Mouse (Mus musculus): Measurements from ENCODE around the gene Fosl2. TPM values are rescaled to one million over a fixed set of nuclear protein-coding genes. Genes with fewer than 3 reads are reported as not detected.
A peak's percentile ranks its signal among the peaks of the same experiment; 100 is the strongest.
"Not testable (repeated sequence)": the region's sequence is repeated elsewhere in the genome, so short reads cannot be mapped to it uniquely, and the experiment has no call there.

The Fosl2 gene
- total RNA-seq, 1 experiment from 2014 or later: 75.5 TPM

DNA sequence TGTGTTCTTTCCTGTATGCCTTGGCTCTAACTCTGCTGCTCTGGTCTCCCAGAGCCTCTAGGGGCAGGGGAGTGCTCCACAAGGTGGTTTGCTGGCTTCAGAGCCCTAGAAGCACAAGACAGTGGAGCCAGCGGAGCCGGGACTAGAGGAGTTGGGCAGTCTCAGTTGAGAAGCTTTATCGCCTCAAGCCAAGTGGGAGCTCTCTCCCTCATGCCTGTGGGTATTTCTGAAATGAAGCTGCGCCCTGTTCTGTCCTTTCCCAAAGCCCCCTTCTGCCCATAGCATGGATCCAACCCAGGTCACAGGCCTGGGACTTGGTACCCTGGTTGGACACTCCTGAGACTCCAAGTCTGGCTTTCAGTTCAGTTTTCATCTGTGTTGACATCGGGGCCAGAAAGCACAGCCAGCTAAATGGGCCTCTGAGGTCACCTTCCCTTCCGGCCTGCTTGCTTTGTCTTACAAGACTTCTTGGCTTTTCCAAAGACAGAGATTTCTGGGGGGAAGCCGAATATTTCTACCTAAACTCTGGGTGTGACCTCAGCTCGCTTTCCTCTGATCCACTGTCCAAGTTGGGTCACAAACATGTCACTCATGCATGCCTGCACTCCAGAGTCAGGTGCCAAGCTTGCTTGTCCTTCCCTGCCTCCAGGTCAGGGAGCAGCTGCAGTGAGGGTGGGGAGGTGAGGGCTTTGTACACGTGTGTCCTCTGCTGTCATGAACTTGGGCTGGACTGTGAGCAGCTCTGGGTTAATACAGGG, 19.5 kb downstream of the Fosl2 start:
- ATAC-seq (replicated peaks; ENCODE audit: insufficient number of reproducible peaks, low FRiP score, low TSS enrichment, poor library complexity, severe bottlenecking): no peak

DNA sequence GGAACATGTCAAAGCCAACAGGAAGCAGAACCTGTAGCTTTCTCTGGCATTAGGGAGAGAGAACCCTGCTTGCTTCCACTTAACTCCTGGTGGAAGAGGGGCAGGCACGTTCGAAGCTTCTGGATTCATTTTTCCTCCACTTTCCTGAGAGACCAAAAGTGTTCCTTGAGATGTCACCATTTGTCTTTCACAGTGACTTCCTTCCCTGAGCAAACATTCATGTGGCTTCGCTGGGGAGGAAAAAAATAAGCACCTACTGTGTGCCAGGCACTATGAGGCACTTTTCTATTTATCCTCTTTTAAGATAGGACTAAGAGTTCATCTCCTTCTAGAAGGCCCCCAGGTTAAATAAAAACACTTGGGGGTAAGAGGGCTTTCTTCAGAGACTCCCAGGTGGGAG, 20.3 kb downstream of the Fosl2 start:
- no peak for ATAC-seq (replicated peaks; ENCODE audit: insufficient number of reproducible peaks, low FRiP score, low TSS enrichment, poor library complexity, severe bottlenecking)

DNA sequence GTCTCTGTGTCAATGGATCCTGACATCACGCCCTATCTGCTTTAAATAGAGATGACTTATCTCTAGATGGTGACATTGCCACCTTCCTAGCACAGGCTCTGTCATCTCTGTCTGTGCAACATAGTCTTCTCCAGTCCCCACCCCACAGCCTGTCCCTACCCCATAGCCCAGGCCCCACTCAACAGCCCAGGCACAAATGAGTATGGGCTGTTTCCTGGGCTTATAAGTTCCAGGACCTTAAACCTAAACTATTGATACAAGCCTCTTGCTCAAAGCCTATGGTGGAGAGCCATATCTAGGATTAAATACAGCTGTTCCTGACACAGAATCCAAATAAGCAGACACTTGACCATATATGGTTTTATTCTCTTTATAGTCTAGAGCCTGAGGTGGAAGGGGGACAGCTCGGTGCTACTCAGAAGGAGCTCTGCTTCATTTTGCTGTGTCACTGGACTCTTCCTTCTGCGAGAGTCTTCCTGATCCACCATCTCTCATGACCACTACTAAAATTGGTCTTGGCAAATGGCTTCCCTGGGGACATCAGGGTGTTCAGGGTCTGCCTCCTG, 28.0 kb downstream of the Fosl2 start:
- ATAC-seq (replicated peaks; ENCODE audit: insufficient number of reproducible peaks, low FRiP score, low TSS enrichment, poor library complexity, severe bottlenecking): no peak

DNA sequence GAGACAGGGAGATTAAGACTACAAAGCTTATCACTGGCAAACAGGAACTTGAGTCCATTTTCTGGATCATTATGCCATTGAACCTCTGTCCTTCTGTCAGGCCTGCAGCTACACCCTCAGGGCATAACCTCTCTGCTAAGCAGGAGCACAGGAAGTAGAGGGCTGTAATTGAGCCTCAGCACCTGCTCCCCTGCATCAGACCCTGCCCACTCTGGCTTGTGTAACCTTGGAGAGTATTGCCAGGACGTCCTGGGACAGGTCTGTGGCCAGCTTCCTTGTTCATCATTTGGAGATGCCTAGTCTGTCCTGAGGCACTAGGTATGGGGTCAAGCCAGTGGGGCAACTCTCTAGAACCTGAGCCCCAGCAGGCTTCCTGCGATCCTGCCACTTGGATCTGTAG, 36.6 kb downstream of the Fosl2 start:
- no peak for ATAC-seq (replicated peaks; ENCODE audit: insufficient number of reproducible peaks, low FRiP score, low TSS enrichment, poor library complexity, severe bottlenecking)

DNA sequence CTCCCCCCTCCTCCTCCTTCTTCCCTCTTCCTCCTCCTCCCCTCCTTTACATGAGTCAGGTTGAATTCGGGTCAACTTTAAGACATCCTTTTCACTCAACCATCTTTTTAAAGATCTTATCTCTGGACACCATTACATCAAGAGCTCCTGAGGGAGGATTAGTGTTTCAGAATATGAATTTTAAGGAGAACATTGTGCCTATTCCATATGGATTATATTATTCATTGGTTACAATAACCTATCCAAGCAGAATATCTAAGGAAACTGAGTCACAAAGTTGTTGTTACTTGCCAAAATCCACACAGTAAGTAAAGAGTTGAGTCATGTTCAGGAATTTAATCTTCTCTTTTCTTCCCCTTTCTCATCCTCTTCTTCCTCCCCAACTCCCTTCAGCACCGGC, 41.2 kb downstream of the Fosl2 start:
- no peak for ATAC-seq (replicated peaks; ENCODE audit: insufficient number of reproducible peaks, low FRiP score, low TSS enrichment, poor library complexity, severe bottlenecking)

DNA sequence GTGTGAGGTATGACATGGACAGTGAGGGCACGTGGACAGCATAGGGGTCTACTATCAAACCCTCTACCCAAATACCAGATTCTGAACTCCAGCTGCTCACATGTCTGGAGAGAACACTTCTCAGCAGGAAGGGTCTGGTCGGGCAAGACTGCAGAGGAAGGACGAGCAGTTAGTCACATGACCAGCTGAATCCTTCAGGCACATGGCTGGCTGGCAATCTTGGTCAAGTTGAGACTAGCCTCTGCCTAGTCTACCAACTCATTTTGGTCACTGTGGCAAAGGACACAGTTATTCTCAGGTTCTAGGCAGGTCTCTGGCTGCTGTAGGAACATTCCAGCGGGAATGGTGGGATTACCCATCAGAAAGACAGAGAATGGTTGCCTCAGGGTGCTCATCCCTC, 42.1 kb downstream of the Fosl2 start:
- no peak for ATAC-seq (replicated peaks; ENCODE audit: insufficient number of reproducible peaks, low FRiP score, low TSS enrichment, poor library complexity, severe bottlenecking)

DNA sequence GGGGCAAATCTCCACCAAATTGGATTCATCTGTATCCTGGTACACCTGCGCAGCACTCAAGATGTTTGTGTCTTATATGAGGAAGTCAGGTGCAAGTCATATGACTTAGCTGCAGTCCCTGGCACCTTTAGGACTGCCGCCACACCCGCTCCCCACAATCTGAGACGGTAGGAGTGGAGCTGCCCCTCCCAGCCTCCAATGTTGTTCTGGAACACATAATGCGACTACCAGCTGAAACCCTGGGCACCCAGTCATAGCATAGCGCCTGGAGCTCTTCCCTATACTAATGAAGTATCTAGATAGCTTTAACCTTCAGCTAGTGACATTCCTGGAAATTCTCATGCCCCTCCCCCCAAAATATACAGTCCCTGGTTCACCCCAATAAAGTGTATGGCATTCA, 43.1 kb downstream of the Fosl2 start:
- not testable (repeated sequence) for ATAC-seq (replicated peaks; ENCODE audit: insufficient number of reproducible peaks, low FRiP score, low TSS enrichment, poor library complexity, severe bottlenecking)

DNA sequence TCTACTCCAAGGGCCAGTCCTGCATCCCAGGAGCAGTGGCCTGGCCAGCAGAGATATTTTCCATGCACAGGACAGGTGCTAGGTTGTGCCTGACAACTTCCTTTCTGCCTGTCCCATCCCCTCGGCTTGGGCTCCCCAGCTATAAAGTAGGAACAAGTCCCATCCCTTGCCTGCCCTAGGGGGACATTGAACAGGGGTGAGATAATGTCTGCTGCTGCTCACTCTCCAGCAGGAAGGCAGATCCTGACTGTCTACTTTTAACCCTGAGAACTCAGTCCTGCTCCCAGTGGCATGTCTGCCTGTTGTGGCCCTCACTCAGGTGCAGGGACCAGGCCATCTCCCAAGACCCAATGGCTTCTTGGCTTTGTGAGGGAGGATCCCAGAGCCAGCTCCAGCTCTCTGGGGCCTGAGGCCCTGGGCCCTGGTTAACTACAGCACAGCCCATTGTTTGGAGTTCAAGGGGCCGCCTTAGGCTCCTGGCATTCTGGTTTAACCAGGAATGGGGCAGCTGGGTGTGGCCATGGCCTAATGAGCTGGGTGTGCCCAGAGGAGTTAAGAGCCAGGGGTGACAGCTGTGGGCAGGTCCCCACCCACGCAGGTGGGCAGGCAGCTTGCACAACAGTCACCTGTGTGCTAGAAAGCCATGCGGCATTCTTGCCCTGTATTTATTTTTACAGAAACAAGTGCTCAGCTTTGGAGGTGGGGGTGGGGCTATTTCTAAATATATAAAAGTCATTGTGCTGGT, 47.5 kb downstream of the Fosl2 start:
- ATAC-seq (replicated peaks; ENCODE audit: insufficient number of reproducible peaks, low FRiP score, low TSS enrichment, poor library complexity, severe bottlenecking): no peak

DNA sequence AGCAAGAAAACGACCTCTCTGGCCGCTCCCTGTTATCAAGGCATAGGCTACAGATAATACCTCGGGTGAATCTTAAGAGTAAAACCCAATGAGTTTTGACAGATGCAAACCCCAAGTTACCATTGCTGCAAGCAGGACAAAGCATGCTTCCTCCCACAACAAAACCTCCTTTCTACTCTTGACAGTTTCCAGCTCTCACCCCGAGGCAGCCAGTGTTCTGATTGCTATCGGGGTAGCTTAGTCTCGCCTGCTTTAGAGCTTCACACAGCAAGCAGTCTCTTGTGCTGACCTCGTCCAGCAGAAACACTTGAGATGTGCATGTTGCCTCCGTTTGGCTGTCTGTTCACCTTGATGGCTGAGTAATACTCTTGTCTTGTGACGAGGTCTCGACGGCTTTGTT, 52.1 kb downstream of the Fosl2 start:
- ATAC-seq (replicated peaks; ENCODE audit: insufficient number of reproducible peaks, low FRiP score, low TSS enrichment, poor library complexity, severe bottlenecking): no peak

DNA sequence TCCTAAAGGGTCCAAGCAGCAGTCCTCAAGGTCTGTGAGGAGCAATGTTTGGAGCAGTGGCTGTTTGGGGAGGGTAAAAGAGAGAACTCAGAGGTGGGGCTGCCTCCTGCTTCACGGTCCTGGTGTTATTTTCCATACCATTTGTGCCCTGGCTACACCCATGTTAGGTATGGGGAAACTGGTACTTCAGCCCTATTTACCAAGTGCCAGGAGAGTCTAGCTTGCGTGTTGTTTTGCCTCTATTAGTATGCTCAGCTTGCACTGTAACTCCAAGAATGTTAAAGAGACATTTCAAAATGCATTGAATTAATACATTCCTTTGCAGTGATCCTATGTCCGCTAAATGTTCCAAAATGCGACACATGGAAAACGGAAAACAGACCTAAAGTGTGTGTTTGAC, 55.7 kb downstream of the Fosl2 start:
- no peak for ATAC-seq (replicated peaks; ENCODE audit: insufficient number of reproducible peaks, low FRiP score, low TSS enrichment, poor library complexity, severe bottlenecking)

DNA sequence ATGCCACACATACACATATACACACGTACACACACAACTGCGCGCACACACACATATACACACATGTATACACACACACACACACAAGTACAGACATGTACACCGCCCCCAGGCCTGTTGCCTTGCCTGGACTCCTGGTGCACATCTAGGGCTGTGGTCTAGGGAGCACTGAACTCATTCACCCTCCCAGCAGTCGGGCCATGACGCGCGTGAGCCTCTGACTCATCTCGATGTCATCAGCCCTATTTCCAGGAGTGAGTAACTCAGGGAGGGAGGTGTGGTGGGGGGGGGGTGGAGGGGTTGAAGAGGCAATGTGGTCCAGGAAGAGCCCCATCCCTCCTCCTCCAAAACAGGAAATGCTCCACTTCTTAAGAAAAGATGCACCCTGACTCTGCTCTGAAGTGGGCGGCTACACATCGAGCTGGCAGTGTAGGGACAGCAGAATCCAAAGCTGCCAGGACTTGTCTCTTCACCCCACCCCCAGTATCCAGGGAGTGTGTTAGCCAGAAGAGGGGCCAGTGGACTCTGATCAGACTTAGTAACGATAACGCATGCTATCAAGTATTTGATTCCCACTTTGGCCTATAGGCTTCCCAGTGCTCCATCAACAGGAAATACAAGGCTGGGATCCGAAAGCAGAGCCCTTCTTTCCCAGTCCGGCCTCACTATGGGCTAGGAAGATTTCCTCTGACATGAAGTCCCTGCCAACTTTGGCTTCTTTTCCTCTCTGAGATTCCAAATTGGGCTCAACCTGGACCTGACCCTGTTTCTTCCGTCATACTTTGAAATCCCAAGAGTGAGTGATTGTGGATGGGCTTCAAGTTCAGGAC, 56.6 kb downstream of the Fosl2 start:
- ATAC-seq (replicated peaks; ENCODE audit: insufficient number of reproducible peaks, low FRiP score, low TSS enrichment, poor library complexity, severe bottlenecking): peak; percentile 81

DNA sequence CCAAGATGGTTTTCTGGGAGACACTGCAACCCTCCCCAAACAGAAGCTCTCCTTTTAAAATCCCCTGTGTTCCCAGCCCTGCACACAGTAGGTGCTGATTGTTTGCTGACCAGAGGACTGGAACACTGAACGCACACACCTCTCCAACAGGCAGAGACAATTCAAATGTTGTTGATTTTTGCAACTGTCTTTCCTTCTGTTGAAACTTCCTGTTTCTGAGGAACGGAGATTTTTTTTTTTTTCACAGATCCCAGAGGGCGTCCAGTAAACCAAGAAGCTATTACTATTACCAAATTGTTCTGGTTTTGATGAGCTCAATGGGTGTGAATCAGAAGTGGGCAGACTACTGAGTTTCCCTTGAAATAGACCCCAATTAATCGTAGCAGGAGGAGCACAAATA, 58.6 kb downstream of the Fosl2 start:
- ATAC-seq (replicated peaks; ENCODE audit: insufficient number of reproducible peaks, low FRiP score, low TSS enrichment, poor library complexity, severe bottlenecking): no peak

DNA sequence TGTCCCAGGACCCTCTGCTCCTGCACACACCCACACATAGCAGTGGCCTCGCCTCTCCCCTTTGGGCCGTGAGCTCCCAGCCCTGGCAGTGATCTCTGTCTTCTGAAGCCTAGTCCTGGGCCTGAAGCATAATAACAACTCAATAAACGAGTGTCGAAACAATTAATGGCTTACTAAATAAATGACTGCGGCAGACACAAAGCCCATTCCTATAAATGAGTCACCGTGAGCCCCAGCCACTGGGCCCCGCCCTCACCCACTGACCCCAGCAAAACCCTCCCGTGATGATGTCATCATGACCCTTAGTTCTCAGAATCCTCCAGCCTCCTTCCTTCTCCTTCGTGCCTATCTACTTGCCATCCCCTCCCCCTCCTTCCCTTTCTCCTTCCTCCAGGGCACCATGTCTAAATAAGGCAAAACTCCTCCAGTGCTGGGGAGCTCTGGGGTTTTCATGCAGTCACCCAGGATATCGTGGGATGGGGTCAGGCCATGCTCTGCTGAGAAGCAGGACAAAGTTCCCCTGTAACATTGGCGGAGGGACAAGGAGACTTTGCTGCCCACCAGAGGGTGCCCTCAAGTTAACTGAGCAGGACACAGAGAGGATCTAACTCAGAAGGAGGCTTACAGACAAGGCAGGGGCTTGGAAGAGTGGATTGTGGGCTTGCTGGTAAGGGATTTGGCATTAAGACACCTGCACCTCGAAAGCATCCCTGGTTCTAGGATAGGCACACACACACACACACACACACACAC, 60.4 kb downstream of the Fosl2 start:
- peak; percentile 41 for ATAC-seq (replicated peaks; ENCODE audit: insufficient number of reproducible peaks, low FRiP score, low TSS enrichment, poor library complexity, severe bottlenecking)

DNA sequence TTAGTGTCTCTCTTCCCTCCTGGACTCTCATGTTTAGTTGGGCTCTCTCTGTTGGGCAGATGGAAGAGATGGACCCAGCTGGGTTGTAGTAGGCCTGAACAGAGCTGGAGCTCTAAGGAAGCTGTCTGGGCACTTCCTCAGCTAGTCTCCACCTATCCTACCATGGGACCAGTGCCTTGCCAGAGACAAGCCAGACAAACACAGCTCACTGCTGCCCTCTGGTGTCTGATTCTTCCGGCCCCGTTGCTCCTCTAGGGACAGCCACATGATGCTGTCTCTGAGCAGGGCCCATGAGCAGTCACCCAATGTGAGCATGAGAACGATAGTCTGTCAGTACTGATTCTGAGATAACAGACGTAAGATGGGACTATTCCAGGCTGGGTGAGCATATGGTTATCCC, 62.1 kb downstream of the Fosl2 start:
- ATAC-seq (replicated peaks; ENCODE audit: insufficient number of reproducible peaks, low FRiP score, low TSS enrichment, poor library complexity, severe bottlenecking): peak; percentile 85

DNA sequence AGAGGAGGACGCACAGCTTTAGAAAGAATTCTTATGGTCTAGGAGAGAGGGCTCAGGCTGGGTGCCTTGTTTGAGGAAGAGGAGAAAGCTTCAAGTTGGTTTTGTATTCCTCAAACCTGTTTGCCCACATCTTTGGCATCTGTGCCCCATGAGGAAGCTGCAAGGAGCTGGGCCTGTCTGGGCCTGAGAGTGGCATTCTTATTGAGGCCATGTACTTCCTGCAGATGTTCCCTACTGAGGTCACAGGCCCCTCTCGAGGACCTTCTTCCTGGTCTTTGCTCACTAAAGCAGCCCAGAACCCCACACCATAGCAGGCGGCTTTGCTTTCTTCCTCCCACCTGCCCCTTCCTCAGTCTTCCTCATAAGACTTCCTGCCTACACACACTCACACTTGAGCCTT, 63.5 kb downstream of the Fosl2 start:
- no peak for ATAC-seq (replicated peaks; ENCODE audit: insufficient number of reproducible peaks, low FRiP score, low TSS enrichment, poor library complexity, severe bottlenecking)

DNA sequence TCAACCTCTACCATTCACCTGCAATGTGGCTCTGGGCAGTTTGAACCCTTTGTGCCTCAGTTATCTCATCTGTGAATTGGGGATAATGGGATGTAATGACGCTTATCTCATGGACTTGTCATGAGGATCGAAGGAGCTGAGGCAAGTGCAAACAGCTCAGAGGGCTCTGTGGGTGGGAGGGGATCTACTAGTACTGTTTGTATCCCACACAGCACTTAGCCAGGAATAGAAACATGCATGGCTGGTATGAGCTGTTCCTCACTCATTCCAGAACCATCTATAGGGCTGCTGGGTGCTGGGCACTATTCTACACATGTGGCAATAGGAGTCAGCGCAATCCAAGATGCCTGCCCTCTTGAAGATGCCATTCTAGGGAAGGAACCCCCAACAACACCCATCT, 64.0 kb downstream of the Fosl2 start:
- no peak for ATAC-seq (replicated peaks; ENCODE audit: insufficient number of reproducible peaks, low FRiP score, low TSS enrichment, poor library complexity, severe bottlenecking)

DNA sequence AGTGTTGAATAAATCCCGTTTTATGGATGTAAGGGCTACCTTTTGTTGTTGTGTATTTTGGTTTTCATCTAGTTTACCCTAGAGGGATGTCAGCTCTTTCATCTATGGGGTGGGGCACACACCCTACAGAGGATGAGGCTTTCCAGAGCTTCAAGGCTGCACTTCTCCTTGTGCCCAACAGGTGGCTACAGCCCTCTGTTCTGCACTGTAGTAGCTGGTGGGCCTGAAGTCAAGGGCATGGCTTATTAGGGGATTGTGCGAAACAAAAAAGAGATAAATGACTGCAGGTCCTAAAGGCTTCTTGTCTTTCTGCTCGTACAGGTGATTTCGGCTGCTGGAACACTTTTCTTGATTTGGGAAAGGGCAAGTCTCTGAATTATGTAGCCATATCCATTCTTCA, 69.1 kb downstream of the Fosl2 start:
- peak; percentile 75; the same call in 1 of the 2 replicates for ATAC-seq (replicated peaks; ENCODE audit: insufficient number of reproducible peaks, low FRiP score, low TSS enrichment, poor library complexity, severe bottlenecking)

DNA sequence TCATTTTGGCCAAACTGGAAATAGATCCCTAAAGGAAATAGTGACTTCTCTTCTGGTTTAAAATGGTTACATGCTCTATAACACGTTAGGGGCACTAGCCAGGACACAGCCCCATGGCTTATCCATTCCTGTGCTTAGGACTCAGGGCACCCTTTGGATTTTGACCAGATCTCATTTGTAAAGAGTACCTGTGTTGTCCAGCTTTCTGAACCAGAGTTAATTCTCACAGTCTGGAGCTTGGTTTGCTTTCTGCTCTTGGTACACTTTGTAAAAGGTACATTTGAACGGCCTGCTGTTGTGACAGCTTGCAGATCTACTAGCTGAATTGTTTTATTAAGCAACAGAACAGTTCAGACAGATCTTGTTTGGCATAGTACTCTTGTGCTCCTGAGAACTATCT, 71.1 kb downstream of the Fosl2 start:
- ATAC-seq (replicated peaks; ENCODE audit: insufficient number of reproducible peaks, low FRiP score, low TSS enrichment, poor library complexity, severe bottlenecking): no peak

Measured in monocyte, adult 5-6 weeks (primary cell).